Mouse (Mus musculus) heart, postnatal 0 days (tissue): ENCODE measurements around the gene Lgals1. TPM values are rescaled to one million over a fixed set of nuclear protein-coding genes. Genes with fewer than 3 reads are reported as not detected.

Source experiments
- ATAC-seq: fragments of 200-750 bp; cut with Nextera tagmentation; 2 replicates; pipeline ENCODE4 v1.8.0; 2017; ENCODE audit warnings: low read depth, moderate number of reproducible peaks, moderate library complexity; ENCODE audit not compliant: insufficient read depth
- DNase-seq: peaks from one replicate; pipeline ENCODE4 v3.0.0-alpha.2; 2016; ENCODE audit warnings: low spot score
- H3K27ac ChIP-seq: fragments of 300-500 bp; sonication (generic); 2 replicates; pipeline ENCODE4 v1.5.1; 2014; ENCODE audit warnings: low read depth, mild to moderate bottlenecking
- H3K27me3 ChIP-seq: fragments of 300-500 bp; sonication (generic); 2 replicates; pipeline ENCODE4 v1.6.1; 2014; ENCODE audit warnings: low read length, mixed read lengths; ENCODE audit not compliant: control insufficient read depth, insufficient read depth
- H3K36me3 ChIP-seq: fragments of 300-500 bp; sonication (generic); replicated peaks from 2 replicates; pipeline ENCODE4 v1.6.1; 2014; ENCODE audit warnings: low read length, mixed read lengths; ENCODE audit not compliant: control insufficient read depth, insufficient read depth
- H3K4me1 ChIP-seq: fragments of 300-500 bp; sonication (generic); 2 replicates; pipeline ENCODE4 v1.6.1; 2014; ENCODE audit warnings: antibody characterized with exemption; ENCODE audit not compliant: control insufficient read depth, insufficient read depth
- H3K4me2 ChIP-seq: fragments of 300-500 bp; sonication (generic); 2 replicates; pipeline ENCODE4 v1.6.1; 2014; ENCODE audit warnings: low read depth, mild to moderate bottlenecking, low read length, moderate library complexity
- H3K4me3 ChIP-seq: fragments of 300-500 bp; sonication (generic); 2 replicates; pipeline ENCODE4 v1.5.1; 2014; ENCODE audit warnings: low read depth, low read length
- H3K9ac ChIP-seq: fragments of 300-500 bp; sonication (generic); replicated peaks from 2 replicates; pipeline ENCODE4 v1.6.1; 2014; ENCODE audit warnings: low read depth, low read length, mixed read lengths
- H3K9me3 ChIP-seq: fragments of 300-500 bp; sonication (generic); replicated peaks from 2 replicates; pipeline ENCODE4 v1.6.1; 2016; ENCODE audit warnings: low read length; ENCODE audit not compliant: control insufficient read depth
- CTCF ChIP-seq: IDR thresholded peaks from 2 replicates; pipeline ENCODE4 v1.5.1; 2016; ENCODE audit warnings: antibody characterized with exemption, control low read depth, low read depth
- EP300 ChIP-seq: IDR thresholded peaks from 2 replicates; pipeline ENCODE4 v1.6.1; 2016; ENCODE audit warnings: antibody characterized with exemption, low read depth
- WGBS: fragments of 180-500 bp; shearing (Covaris S2); extraction: QIAGEN DNeasy Blood & Tissue Kit; methylation state at CpG from one replicate; pipeline ENCODE4 v1.1.7; 2014; 5-methylcytosine and 5-hydroxymethylcytosine counted together
- polyA plus RNA-seq: library from polyadenylated mRNA; unstranded; fragments of >200 nt; fragmentation: Nextera tagmentation; extraction: Ambion mirVana; gene quantifications from 2 replicates; pipeline ENCODE4 v1.2.1, GENCODE M21; 2015
- total RNA-seq: library from RNA; depleted of rRNA; stranded (reverse); fragments of >200 nt; gene quantifications from 2 replicates; pipeline ENCODE4 v1.2.3, GENCODE M21; 2014; ENCODE audit warnings: low replicate concordance

Gene Lgals1
- total and polyA plus RNA-seq, 2 experiments from 2014 or later = 709 to 800 TPM

DNA sequence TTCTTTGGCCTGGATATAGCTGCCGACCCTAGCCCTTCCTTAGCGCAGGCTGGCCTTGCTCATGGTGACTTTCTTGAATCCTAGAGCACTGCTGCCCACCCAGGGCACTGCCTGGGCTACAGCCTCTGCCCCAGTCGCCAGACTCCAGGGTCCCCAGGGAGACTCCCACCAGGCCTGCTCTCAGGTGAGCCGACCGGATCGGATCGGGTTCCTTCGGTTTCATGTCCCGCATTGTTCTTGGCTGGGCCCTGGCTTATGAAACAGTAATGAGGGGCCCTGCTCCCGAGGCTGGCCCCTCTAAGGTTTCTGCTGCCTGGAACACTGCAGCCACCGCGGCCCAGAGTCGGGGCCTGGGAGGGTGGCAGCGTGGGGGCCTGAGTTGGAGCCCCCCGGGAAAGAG, 30.5 kb downstream of the Lgals1 start:
- ATAC-seq (no peak), DNase-seq (no peak)
- Histone ChIP-seq H3K9me3 (no peaks in the 10 kb centered on the region), H3K27ac (no peak overlapping the region), H3K9ac (no peak overlapping the region), H3K27me3 (no peaks in the 10 kb centered on the region), H3K36me3 (no peaks in the 10 kb centered on the region; the same call in 1 of the 2 replicates), H3K4me1 (no peaks in the 10 kb centered on the region), H3K4me3 (no peak overlapping the region), H3K4me2 (no peak overlapping the region)
- TF ChIP-seq EP300 = no peak
- no peak for TF ChIP-seq CTCF
- WGBS = 58% methylated on average over 15 of the region's 15 CpGs

GRCm38 (mm10) chr15:78959537-78959936, 33.0 kb downstream of the Lgals1 start:
- ATAC-seq = no peak

DNA sequence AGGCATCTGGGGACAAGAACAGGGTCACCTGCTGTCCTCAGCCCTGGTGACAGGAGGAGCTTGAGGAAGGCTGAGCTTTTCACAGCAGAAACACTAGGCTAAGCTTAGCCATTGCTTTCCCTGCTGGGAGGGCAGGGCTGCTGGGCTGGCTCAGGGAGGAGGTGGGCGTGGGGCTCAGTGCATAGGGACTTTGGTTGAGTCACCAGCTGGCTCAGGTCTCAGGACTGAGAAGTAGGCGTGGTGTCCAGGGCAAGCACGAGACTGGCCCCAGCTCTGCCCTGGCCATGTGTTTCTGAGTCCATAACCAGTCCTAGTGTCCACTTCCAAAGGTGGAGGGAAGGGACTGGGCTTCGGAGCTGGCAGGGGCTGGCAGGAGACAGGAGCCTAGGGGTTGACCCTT, 33.6 kb downstream of the Lgals1 start:
- Histone ChIP-seq H3K4me3 (no peak overlapping the region), H3K4me2 (no peak overlapping the region), H3K9me3 (no peaks in the 10 kb centered on the region), H3K27ac (no peak overlapping the region), H3K36me3 (no peaks in the 10 kb centered on the region; the same call in 1 of the 2 replicates), H3K4me1 (no peaks in the 10 kb centered on the region), H3K9ac (no peak overlapping the region), H3K27me3 (no peaks in the 10 kb centered on the region)
- TF ChIP-seq CTCF = no peak
- TF ChIP-seq EP300 = no peak
- DNase-seq (no peak), ATAC-seq (no peak)
- WGBS = 62% methylated on average over 4 of the region's 4 CpGs

More at GRCm38 (mm10) chr15:78959537-78959936, 33.0 kb downstream of the Lgals1 start:
- DNase-seq = no peak
- H3K9ac ChIP-seq = no peak overlapping the region
- H3K27me3 ChIP-seq = no peaks in the 10 kb centered on the region
- H3K27ac ChIP-seq = no peak overlapping the region
- no peaks in the 10 kb centered on the region for H3K9me3 ChIP-seq
- TF ChIP-seq EP300 (no peak), CTCF (no peak)
- no peak overlapping the region for H3K4me3 ChIP-seq
- 79% methylated on average over 11 of the region's 11 CpGs for WGBS
- H3K4me2 ChIP-seq = no peak overlapping the region
- H3K36me3 ChIP-seq = no peaks in the 10 kb centered on the region; the same call in 1 of the 2 replicates
- no peaks in the 10 kb centered on the region for H3K4me1 ChIP-seq

DNA sequence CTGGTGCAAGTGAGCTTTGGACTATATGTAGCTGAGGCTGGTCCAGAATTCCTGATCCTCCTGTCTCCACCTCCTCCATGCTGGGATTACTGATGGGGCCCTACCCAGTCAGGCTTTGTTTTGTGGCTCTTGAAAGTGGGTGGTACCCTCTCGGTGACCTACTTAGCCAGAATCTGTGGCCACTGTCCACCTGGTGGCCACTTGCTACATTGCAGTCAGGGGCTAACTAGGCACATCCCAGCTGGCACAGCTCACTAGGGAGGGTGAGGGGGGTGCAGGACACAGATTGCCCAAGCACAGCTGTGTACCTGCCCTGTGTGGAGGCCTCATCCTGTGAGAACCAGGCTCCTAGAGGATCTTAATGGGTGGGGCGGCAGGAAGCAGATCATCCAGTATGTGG, 36.4 kb downstream of the Lgals1 start:
- Histone ChIP-seq H3K27me3 (no peaks in the 10 kb centered on the region), H3K4me2 (no peak overlapping the region), H3K27ac (no peak overlapping the region), H3K4me1 (no peaks in the 10 kb centered on the region), H3K4me3 (no peak overlapping the region), H3K36me3 (no peaks in the 10 kb centered on the region; the same call in 1 of the 2 replicates), H3K9me3 (no peaks in the 10 kb centered on the region), H3K9ac (no peak overlapping the region)
- peak; percentile 85 for TF ChIP-seq CTCF
- TF ChIP-seq EP300 = no peak
- 41% methylated on average over 2 of the region's 2 CpGs for WGBS
- ATAC-seq (peak; percentile 65), DNase-seq (peak; percentile 75)

DNA sequence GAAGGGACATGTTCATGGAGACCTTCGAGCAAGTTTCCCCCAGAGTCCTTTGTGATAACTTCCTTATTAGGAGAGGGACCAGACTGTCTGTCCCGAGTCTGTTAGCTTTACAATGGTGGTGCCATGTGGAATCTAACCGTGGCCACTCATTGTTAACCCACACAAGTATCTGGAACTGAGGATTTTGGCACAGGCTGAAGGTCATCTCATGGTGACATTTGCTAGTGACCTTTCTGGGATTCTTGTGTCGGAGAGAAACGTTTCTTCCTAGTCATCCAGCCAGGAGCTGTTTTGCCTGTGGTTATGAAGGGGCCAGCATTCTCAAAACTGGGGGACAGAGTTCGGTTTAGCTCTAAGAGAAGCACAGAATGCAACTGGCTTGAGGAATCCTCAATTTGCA, 45.1 kb downstream of the Lgals1 start:
- DNase-seq (no peak), ATAC-seq (no peak)
- no peak overlapping the region for H3K27ac ChIP-seq
- H3K4me2 ChIP-seq = no peak overlapping the region
- no peak overlapping the region for H3K9ac ChIP-seq
- 0 out of 2 replicates have a peak, but pooled peaks cover 8% of the 10 kb centered on the region for H3K27me3 ChIP-seq
- TF ChIP-seq CTCF (no peak), EP300 (no peak)
- WGBS = 51% methylated on average over 6 of the region's 6 CpGs
- no peaks in the 10 kb centered on the region for H3K36me3 ChIP-seq
- no peaks in the 10 kb centered on the region for H3K9me3 ChIP-seq
- no peak overlapping the region for H3K4me3 ChIP-seq
- H3K4me1 ChIP-seq = no peaks in the 10 kb centered on the region

DNA sequence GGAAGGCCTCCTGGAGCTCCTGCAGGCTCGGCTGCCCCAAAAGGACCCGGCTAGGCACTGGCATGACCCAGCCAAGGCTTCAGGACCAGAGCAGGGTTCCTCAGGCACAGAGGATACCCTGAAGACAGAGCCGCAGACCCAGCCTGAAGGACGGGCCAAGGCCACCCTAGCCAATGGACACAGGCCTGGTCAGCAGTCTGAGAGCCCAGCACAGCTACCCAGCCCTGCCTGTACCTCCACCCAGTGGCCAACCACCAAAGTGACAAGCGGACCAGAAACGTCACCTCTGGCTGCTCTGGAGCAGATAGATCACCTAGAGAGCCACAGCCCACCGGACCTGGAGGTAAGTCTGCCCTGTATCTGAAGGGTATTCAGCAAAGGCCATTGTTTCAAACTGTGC, 47.4 kb downstream of the Lgals1 start:
- Histone ChIP-seq H3K9ac (no peak overlapping the region), H3K36me3 (no peaks in the 10 kb centered on the region), H3K4me1 (peaks cover 7% of the 10 kb centered on the region), H3K4me3 (no peak overlapping the region), H3K4me2 (no peak overlapping the region), H3K9me3 (no peaks in the 10 kb centered on the region), H3K27ac (no peak overlapping the region), H3K27me3 (0 out of 2 replicates have a peak, but pooled peaks cover 4% of the 10 kb centered on the region)
- TF ChIP-seq EP300 (no peak), CTCF (peak; percentile 53)
- ATAC-seq = no peak
- DNase-seq = peak; percentile 22
- WGBS = 62% methylated on average over 7 of the region's 7 CpGs
